Mouse (Mus musculus) cerebellum, adult 2 months (tissue): ENCODE results near the gene Bach2.

ENCODE experiments used
- CTCF ChIP-seq: fragments of 200-500 bp; IDR thresholded peaks from 2 replicates; pipeline ENCODE4 v1.5.1; 2011; ENCODE audit warnings: low read depth, mild to moderate bottlenecking, control low read depth, low read length, moderate library complexity, borderline replicate concordance; ENCODE audit not compliant: insufficient read depth
- POLR2A ChIP-seq: fragments of 200-500 bp; IDR thresholded peaks from 2 replicates; pipeline ENCODE4 v1.6.1; 2011; ENCODE audit warnings: low read length, control low read depth, borderline replicate concordance; ENCODE audit not compliant: insufficient read depth

- TF ChIP-seq POLR2A, result no peak
- TF ChIP-seq CTCF, result no peak
These were observed 110.8 kb downstream of the Bach2 start for GRCm38 (mm10) chr4:32349361-32349760.
